Mouse (Mus musculus) hematopoietic multipotent progenitor cell, adult 10-12 weeks (in vitro differentiated cells): ENCODE results near the gene Cmtm5. TPM values are rescaled to one million over a fixed set of nuclear protein-coding genes. Genes with fewer than 3 reads are reported as not detected.

Experiments
- polyA plus RNA-seq: library from polyadenylated mRNA; stranded (reverse); fragments of >175 nt; gene quantifications from 2 replicates; pipeline ENCODE4 v1.2.3, GENCODE M21; 2012; ENCODE audit warnings: low replicate concordance

Gene Cmtm5
- polyA plus RNA-seq: not detected in 2 replicates

GRCm38 (mm10) chr14:54935904-54936830 is at the start of gene Cmtm5:
Gene Cmtm5, plus strand, starts transcription at chr14:54936261.

GRCm38 (mm10) chr14:54892200-54892599 is 43.9 kb upstream of the Cmtm5 start, which contains the start of gene Pabpn1:
Gene Pabpn1, plus strand, starts transcription at chr14:54892500.

GRCm38 (mm10) chr14:54912886-54913285 is 23.2 kb upstream of the Cmtm5 start, which contains the start of gene Slc22a17:
Gene Slc22a17, minus strand, starts transcription at chr14:54913132.

GRCm38 (mm10) chr14:54925349-54926342 is 10.4 kb upstream of the Cmtm5 start, which contains the start of gene Efs:
Gene Efs, minus strand, starts transcription at chr14:54926126.

GRCm38 (mm10) chr14:54932645-54933150 is 3.4 kb upstream of the Cmtm5 start, which contains the start of gene Il25:
Gene Il25, plus strand, starts transcription at chr14:54932695.

GRCm38 (mm10) chr14:54966320-54966977 is 30.4 kb downstream of the Cmtm5 start, which contains the start of gene Myh6:
Gene Myh6, minus strand, starts transcription at chr14:54966927.

GRCm38 (mm10) chr14:54976633-54977032 is 40.6 kb downstream of the Cmtm5 start, which contains the start of gene Gm17428:
Gene Gm17428, plus strand, starts transcription at chr14:54976933.

Other genes with a start within 250 kb of the Cmtm5 start
- gene Acin1, start 249.3 kb upstream of the Cmtm5 start, polyA plus RNA-seq: 401 and 647 TPM in 2 replicates
- gene Gm29776, start 237.4 kb upstream of the Cmtm5 start, polyA plus RNA-seq: not detected in 2 replicates
- 4.6 and 20.0 TPM in 2 replicates for gene Cebpe, start 224.1 kb upstream of the Cmtm5 start, polyA plus RNA-seq
- gene Slc7a8, start 154.3 kb upstream of the Cmtm5 start, polyA plus RNA-seq: 12.8 and 14.2 TPM in 2 replicates
- gene Rnf212b, start 122.1 kb upstream of the Cmtm5 start, polyA plus RNA-seq: not detected in 2 replicates
- 1.7 and 3.1 TPM in 2 replicates for gene Homez, start 65.3 kb upstream of the Cmtm5 start, polyA plus RNA-seq
- gene Ppp1r3e, start 58.7 kb upstream of the Cmtm5 start, polyA plus RNA-seq: 0.82 and 2.3 TPM in 2 replicates
- 24.0 and 71.9 TPM in 2 replicates for gene Bcl2l2, start 52.9 kb upstream of the Cmtm5 start, polyA plus RNA-seq
- gene Gm20521, start 52.8 kb upstream of the Cmtm5 start, polyA plus RNA-seq: 2.2 and 6.6 TPM in 2 replicates
- 167 and 309 TPM in 2 replicates for gene Pabpn1, start 43.8 kb upstream of the Cmtm5 start, polyA plus RNA-seq
- gene Slc22a17, start 23.1 kb upstream of the Cmtm5 start, polyA plus RNA-seq: 7.8 and 15.8 TPM in 2 replicates
- 0.06 TPM in 1 of 2 replicates, not detected in the other for gene Efs, start 10.1 kb upstream of the Cmtm5 start, polyA plus RNA-seq
- gene Il25, start 3.6 kb upstream of the Cmtm5 start, polyA plus RNA-seq: not detected in 2 replicates
- gene Myh6, start 30.7 kb downstream of the Cmtm5 start, polyA plus RNA-seq: not detected in 2 replicates
- gene Gm17428, start 40.7 kb downstream of the Cmtm5 start, polyA plus RNA-seq: not detected in 2 replicates
- 0.16 TPM in 1 of 2 replicates, not detected in the other for gene Myh7, start 58.4 kb downstream of the Cmtm5 start, polyA plus RNA-seq
- gene Ngdn, start 79.2 kb downstream of the Cmtm5 start, polyA plus RNA-seq: 29.2 and 46.7 TPM in 2 replicates
- gene Zfhx2, start 156.1 kb downstream of the Cmtm5 start, polyA plus RNA-seq: 26.3 and 73.3 TPM in 2 replicates
- gene Thtpa, start 158.5 kb downstream of the Cmtm5 start, polyA plus RNA-seq: 2.9 and 3.8 TPM in 2 replicates
- 38.2 and 39.8 TPM in 2 replicates for gene Ap1g2, start 170.3 kb downstream of the Cmtm5 start, polyA plus RNA-seq
- 0.03 and 0.09 TPM in 2 replicates for gene Jph4, start 180.7 kb downstream of the Cmtm5 start, polyA plus RNA-seq